Mouse (Mus musculus): ENCODE measurements around the gene Ranbp3. TPM values are rescaled to one million over a fixed set of nuclear protein-coding genes. Genes with fewer than 3 reads are reported as not detected.
A peak's percentile ranks its signal among the peaks of the same experiment; 100 is the strongest.

Gene Ranbp3
- total RNA-seq, 2 experiments from 2014 or later: 39.2 to 41.3 TPM

- H3K4me3 ChIP-seq: no peak overlapping the region
- intact Hi-C loops (cut with DNase I): no loop called here
- TF ChIP-seq CTCF (IDR thresholded peaks at IDR 0.05): no peak
- H3K27ac ChIP-seq: no peak overlapping the region
- no peak for DNase-seq
Observed at GRCm38 (mm10) chr17:56651801-56652200, 21.3 kb upstream of the Ranbp3 start.

DNA sequence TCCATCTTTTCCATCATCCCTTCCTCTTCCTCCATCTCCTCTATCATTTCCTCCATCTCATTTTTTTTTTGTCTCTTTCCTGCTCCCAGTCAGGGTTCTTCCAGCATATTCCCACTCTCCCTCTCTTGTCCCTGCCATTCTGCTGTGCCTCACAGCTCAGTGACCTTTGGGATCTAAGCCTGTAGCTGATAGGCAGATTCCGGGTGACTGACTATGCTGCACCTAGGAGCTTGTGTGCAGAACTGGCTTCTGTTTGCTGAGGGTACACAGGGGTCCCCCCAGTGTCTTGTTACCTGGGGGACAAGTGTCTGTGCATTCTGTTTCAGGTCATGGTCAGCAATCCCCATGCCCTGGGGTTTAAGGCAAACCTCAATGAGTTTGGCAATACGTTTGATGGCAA is 18.3 kb upstream of the Ranbp3 start:
- Histone ChIP-seq H3K27ac (no peak overlapping the region), H3K4me3 (no peak overlapping the region)
- intact Hi-C loops (cut with DNase I): no loop called here
- DNase-seq: no peak
- TF ChIP-seq CTCF (IDR thresholded peaks at IDR 0.05): no peak

DNA sequence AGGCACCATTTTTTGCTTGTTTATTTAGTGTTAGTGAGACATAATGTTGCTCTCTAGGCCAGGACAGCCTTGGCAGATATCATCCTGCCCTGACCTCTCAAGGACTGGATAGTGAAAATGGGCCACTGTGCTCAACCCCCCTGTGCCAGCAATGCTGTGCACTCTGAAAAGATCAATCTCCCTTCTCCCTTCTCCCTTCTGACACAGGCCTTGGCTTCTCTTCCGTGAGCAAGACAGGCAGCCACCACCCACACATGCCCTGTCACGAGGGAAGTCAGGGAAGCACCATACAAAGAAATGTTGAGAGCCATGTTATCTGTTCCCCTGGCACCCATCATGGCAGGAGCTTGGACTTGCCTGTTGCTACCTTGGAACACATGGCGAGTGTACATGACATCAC is 17.8 kb upstream of the Ranbp3 start:
- intact Hi-C loops (cut with DNase I): no loop called here
- Histone ChIP-seq H3K4me3 (no peak overlapping the region), H3K27ac (no peak overlapping the region)
- no peak for DNase-seq
- no peak for TF ChIP-seq CTCF (IDR thresholded peaks at IDR 0.05)

DNA sequence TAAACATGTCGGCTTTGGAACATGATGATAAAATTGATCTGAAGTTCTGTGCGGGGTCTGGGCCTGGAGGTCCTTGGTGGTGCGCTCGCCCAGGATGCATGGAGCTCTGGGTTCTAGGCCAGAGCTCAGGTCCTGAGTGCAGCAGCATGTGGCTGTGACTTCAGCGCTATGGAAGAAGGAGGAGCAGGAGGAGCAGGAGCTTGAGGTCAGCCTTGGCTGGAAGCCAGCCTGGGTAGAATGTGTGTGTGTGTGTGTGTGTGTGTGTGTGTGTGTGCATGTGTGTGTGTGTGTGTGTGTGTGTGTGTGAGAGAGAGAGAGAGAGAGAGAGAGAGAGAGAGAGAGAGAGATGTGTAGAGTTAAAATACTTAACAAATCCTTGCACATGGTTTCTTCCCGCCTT is 16.9 kb upstream of the Ranbp3 start:
- no peak for TF ChIP-seq CTCF (IDR thresholded peaks at IDR 0.05)
- H3K27ac ChIP-seq: no peak overlapping the region
- DNase-seq: no peak
- intact Hi-C loops (cut with DNase I): no loop called here
- no peak overlapping the region for H3K4me3 ChIP-seq

GRCm38 (mm10) chr17:56663659-56664058 is 9.4 kb upstream of the Ranbp3 start:
- intact Hi-C loops (cut with DNase I): loop anchor here (10.0 kb wide), 1 partner anchor 109 kb away; the partner anchor contains the start of gene Gm20219
- Histone ChIP-seq H3K4me3 (no peak overlapping the region), H3K27ac (no peak overlapping the region)
- DNase-seq: no peak
- no peak for TF ChIP-seq CTCF (IDR thresholded peaks at IDR 0.05)

- Histone ChIP-seq H3K4me3 (no peak overlapping the region), H3K27ac (no peak overlapping the region)
- DNase-seq: no peak
- intact Hi-C loops (cut with DNase I): loop anchor here (10.0 kb wide), 1 partner anchor 110 kb away; the partner anchor contains the start of gene Gm20219
- TF ChIP-seq CTCF (IDR thresholded peaks at IDR 0.05): no peak
Observed at GRCm38 (mm10) chr17:56664333-56664732, 8.8 kb upstream of the Ranbp3 start.

GRCm38 (mm10) chr17:56666384-56666783 is 6.7 kb upstream of the Ranbp3 start:
- H3K4me3 ChIP-seq: no peak overlapping the region
- intact Hi-C loops (cut with DNase I): loop anchor here (5.0 to 10.0 kb wide), 2 partner anchors 112 to 309 kb away; partner anchors contain the start of gene Gm20219
- no peak for TF ChIP-seq CTCF (IDR thresholded peaks at IDR 0.05)
- no peak for DNase-seq
- H3K27ac ChIP-seq: no peak overlapping the region

DNA sequence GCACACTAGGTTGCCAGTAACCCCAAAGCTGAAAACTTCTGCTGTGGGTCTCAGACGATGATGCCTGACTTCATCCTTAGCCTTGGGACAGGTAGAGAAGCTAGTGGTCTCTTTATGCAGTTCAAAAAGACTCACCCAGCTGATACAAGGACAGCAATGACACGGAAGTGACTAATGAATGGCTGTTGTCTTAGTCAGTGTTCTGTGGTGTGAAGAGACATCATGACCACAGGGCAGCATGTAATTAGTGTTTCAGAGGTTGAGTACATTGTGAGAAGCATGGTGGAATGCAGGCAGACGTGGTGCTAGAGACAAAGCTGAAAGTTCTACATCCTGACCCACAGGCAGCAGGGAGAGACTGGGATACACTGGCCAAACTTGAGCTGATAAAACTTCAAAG is 5.5 kb upstream of the Ranbp3 start:
- intact Hi-C loops (cut with DNase I): loop anchor here (5.0 to 10.0 kb wide), 2 partner anchors 113 to 310 kb away; partner anchors contain the start of gene Gm20219
- TF ChIP-seq CTCF (IDR thresholded peaks at IDR 0.05): no peak
- no peak overlapping the region for H3K4me3 ChIP-seq
- DNase-seq: no peak
- H3K27ac ChIP-seq: no peak overlapping the region

GRCm38 (mm10) chr17:56668384-56669144 is 4.5 kb upstream of the Ranbp3 start:
- Histone ChIP-seq H3K4me3 (peak overlapping the region; percentile 81), H3K27ac (peak overlapping the region; percentile 25; the same call in 1 of the 2 replicates)
- peak; percentile 86 for DNase-seq
- peak; percentile 98 for TF ChIP-seq CTCF (IDR thresholded peaks at IDR 0.05)
- intact Hi-C loops (cut with DNase I): loop anchor here (5.0 to 10.0 kb wide), 2 partner anchors 114 to 311 kb away; partner anchors contain the start of gene Gm20219

GRCm38 (mm10) chr17:56669766-56670165 is 3.3 kb upstream of the Ranbp3 start:
- H3K4me3 ChIP-seq: no peak overlapping the region
- no peak for TF ChIP-seq CTCF (IDR thresholded peaks at IDR 0.05)
- no peak for DNase-seq
- intact Hi-C loops (cut with DNase I): loop anchor here (5.0 to 10.0 kb wide), 3 partner anchors 42 to 312 kb away; partner anchors contain the start of genes Catsperd, Gm20219 and Lonp1
- H3K27ac ChIP-seq: no peak overlapping the region

- H3K27ac ChIP-seq: peak overlapping the region; percentile 95
- TF ChIP-seq CTCF (IDR thresholded peaks at IDR 0.05): no peak
- DNase-seq: no peak
- intact Hi-C loops (cut with DNase I): loop anchor here (5.0 kb wide), 1 partner anchor 47 kb away; the partner anchor contains the start of genes Catsperd and Lonp1
- peak overlapping the region; percentile 96 for H3K4me3 ChIP-seq
Observed at GRCm38 (mm10) chr17:56673647-56674416, 738 bp downstream of the Ranbp3 start.

DNA sequence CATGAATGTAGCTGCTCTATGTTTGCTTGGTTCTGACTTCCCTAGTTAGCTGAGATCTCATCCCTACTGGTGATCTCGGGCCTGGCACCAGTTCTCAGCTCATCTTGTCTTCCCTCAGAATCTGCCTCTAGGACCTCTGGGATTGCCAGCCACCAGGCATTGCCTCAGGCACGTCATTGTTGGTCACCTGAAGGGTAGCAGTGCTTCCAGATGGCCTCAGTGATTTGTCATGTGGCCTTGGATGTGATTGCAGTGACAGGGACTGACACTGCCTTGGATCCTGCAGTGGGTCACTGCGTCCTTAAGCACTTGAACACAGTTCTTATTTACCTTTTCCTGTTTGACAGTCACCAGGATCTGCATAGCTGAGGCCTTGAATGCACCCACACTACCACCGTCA is 8.7 kb downstream of the Ranbp3 start:
- Histone ChIP-seq H3K4me3 (no peak overlapping the region), H3K27ac (peak overlapping the region; percentile 72)
- no peak for TF ChIP-seq CTCF (IDR thresholded peaks at IDR 0.05)
- peak; percentile 56 for DNase-seq
- intact Hi-C loops (cut with DNase I): no loop called here

DNA sequence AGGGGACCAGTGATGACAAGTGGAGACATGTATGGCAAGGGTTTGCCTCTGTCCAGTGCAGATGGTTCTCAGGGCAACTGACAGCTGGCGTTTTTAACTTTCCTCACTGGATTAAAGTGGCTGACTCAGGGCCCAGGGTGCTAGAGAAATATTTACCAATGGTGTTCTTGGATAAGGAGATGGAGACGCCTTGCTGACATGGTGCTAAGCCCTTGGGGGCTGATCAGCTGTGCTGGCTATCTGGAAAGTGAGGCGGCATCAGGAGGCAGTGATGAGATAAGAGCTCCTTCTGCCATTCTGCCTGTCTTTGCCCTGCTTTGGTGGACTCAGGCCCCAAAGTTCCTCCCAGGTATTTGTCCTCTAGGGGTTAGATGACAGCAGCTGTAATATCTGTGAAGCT is 9.8 kb downstream of the Ranbp3 start:
- Histone ChIP-seq H3K27ac (peak overlapping the region; percentile 72), H3K4me3 (no peak overlapping the region)
- DNase-seq: no peak
- TF ChIP-seq CTCF (IDR thresholded peaks at IDR 0.05): no peak
- intact Hi-C loops (cut with DNase I): no loop called here

All from gastrocnemius, adult 2 months (tissue).